Mouse (Mus musculus): Measurements from ENCODE around the gene Rpl22. TPM values are rescaled to one million over a fixed set of nuclear protein-coding genes. Genes with fewer than 3 reads are reported as not detected.

Rpl22 gene
- polyA plus RNA-seq (2014; fragmentation: Illumina TruSeq; extraction: RNeasy Lipid Tissue Mini Kit (QIAGEN cat#74804); ENCODE audit: low read depth, low replicate concordance) = 632 TPM

GRCm38 (mm10) chr4:152325574-152326411, at the start of gene Rpl22:
TSS of gene Rpl22 (plus strand) at chr4:152325742.

GRCm38 (mm10) chr4:152291562-152291961, 34.0 kb upstream of the Rpl22 start, which contains the start of gene Hes3:
TSS of gene Hes3 (minus strand) at chr4:152291662.

GRCm38 (mm10) chr4:152296874-152297861, 28.4 kb upstream of the Rpl22 start, which contains the start of gene Icmt:
TSS of gene Icmt (plus strand) at chr4:152297227.

GRCm38 (mm10) chr4:152318517-152319234, 6.9 kb upstream of the Rpl22 start, which contains the start of gene Rnf207:
TSS of gene Rnf207 (minus strand) at chr4:152318993.

GRCm38 (mm10) chr4:152338419-152339292, 13.1 kb downstream of the Rpl22 start, which contains the start of gene Chd5:
TSS of gene Chd5 (plus strand) at chr4:152338651.

Other genes starting within 250 kb of the Rpl22 start
- 6.8 TPM for gene Tnfrsf25, start 209.8 kb upstream of the Rpl22 start, polyA plus RNA-seq (2014; fragmentation: Illumina TruSeq; extraction: RNeasy Lipid Tissue Mini Kit (QIAGEN cat#74804); ENCODE audit: low read depth, low replicate concordance)
- 71.0 TPM for gene Espn, start 173.4 kb upstream of the Rpl22 start, polyA plus RNA-seq (2014; fragmentation: Illumina TruSeq; extraction: RNeasy Lipid Tissue Mini Kit (QIAGEN cat#74804); ENCODE audit: low read depth, low replicate concordance)
- gene Hes2, start 166.9 kb upstream of the Rpl22 start, polyA plus RNA-seq (2014; fragmentation: Illumina TruSeq; extraction: RNeasy Lipid Tissue Mini Kit (QIAGEN cat#74804); ENCODE audit: low read depth, low replicate concordance) = 0.38 TPM
- gene Acot7, start 147.6 kb upstream of the Rpl22 start, polyA plus RNA-seq (2014; fragmentation: Illumina TruSeq; extraction: RNeasy Lipid Tissue Mini Kit (QIAGEN cat#74804); ENCODE audit: low read depth, low replicate concordance) = 37.1 TPM
- gene Gpr153, start 51.5 kb upstream of the Rpl22 start, polyA plus RNA-seq (2014; fragmentation: Illumina TruSeq; extraction: RNeasy Lipid Tissue Mini Kit (QIAGEN cat#74804); ENCODE audit: low read depth, low replicate concordance) = 13.3 TPM
- not detected for gene Hes3, start 34.1 kb upstream of the Rpl22 start, polyA plus RNA-seq (2014; fragmentation: Illumina TruSeq; extraction: RNeasy Lipid Tissue Mini Kit (QIAGEN cat#74804); ENCODE audit: low read depth, low replicate concordance)
- gene Icmt, start 28.5 kb upstream of the Rpl22 start, polyA plus RNA-seq (2014; fragmentation: Illumina TruSeq; extraction: RNeasy Lipid Tissue Mini Kit (QIAGEN cat#74804); ENCODE audit: low read depth, low replicate concordance) = 32.9 TPM
- gene Rnf207, start 6.7 kb upstream of the Rpl22 start, polyA plus RNA-seq (2014; fragmentation: Illumina TruSeq; extraction: RNeasy Lipid Tissue Mini Kit (QIAGEN cat#74804); ENCODE audit: low read depth, low replicate concordance) = 2.8 TPM
- 1.6 TPM for gene Chd5, start 12.9 kb downstream of the Rpl22 start, polyA plus RNA-seq (2014; fragmentation: Illumina TruSeq; extraction: RNeasy Lipid Tissue Mini Kit (QIAGEN cat#74804); ENCODE audit: low read depth, low replicate concordance)
- 1.5 TPM for gene Nphp4, start 151.0 kb downstream of the Rpl22 start, polyA plus RNA-seq (2014; fragmentation: Illumina TruSeq; extraction: RNeasy Lipid Tissue Mini Kit (QIAGEN cat#74804); ENCODE audit: low read depth, low replicate concordance)
- 3.7 TPM for gene Kcnab2, start 152.1 kb downstream of the Rpl22 start, polyA plus RNA-seq (2014; fragmentation: Illumina TruSeq; extraction: RNeasy Lipid Tissue Mini Kit (QIAGEN cat#74804); ENCODE audit: low read depth, low replicate concordance)

Measured in adipose tissue, adult 10 weeks (tissue).